In the genomic region with DNA sequence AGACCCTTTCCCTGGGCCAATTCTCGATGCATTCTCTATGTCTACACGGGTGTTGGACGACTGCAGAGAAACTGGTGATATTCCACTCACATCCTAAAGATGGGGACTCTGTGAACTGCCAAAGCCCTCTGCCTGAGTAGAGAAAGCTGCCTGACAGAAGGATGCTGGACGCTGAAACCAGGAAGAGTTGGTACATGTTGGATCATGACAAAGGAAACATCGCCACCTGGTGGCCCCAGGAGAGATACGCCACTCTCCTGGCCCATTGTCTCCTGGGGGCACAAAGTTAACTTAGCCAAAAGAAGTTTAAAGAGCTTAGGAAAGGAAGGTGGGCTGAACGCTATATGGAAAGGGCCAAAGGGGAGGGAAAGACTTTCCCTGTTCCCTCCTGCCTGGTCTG, we compare ENCODE assay signal across 7 mouse cellular contexts.
DNase-seq lines count a peak whose midpoint lies in the region; ATAC-seq lines count a peak whose summit lies in the region.

No protein-coding gene starts in this region.

- H3K27ac ChIP-seq in forebrain, embryonic 15.5 days (replicated peaks) = no peak overlapping the region
- no peak overlapping the region for H3K27ac ChIP-seq in hindbrain, embryonic 16.5 days (ENCODE audit: low read depth, low read length)

- no peaks in the 10 kb centered on the region for H3K36me3 ChIP-seq in forebrain, embryonic 15.5 days
- no peaks in the 10 kb centered on the region for H3K36me3 ChIP-seq in hindbrain, embryonic 16.5 days (ENCODE audit: control insufficient read depth, insufficient read depth, low read length)

- 11% methylated on average over 7 of the region's 7 CpGs for WGBS in forebrain, embryonic 15.5 days
- WGBS in hindbrain, embryonic 16.5 days = 11% methylated on average over 7 of the region's 7 CpGs

- peaks cover 14% of the 10 kb centered on the region for H3K4me1 ChIP-seq in forebrain, embryonic 15.5 days
- H3K4me1 ChIP-seq in hindbrain, embryonic 16.5 days (ENCODE audit: control insufficient read depth, insufficient read depth, low read depth, low read length) = no peaks in the 10 kb centered on the region

- peak; percentile 74; the same call in 1 of the 2 replicates for ATAC-seq in forebrain, embryonic 15.5 days (replicated peaks)
- ATAC-seq in hindbrain, embryonic 16.5 days = peak; percentile 52; the same call in 1 of the 2 replicates
- peak; percentile 92 for ATAC-seq in megakaryocyte-erythroid progenitor cell, adult 5-6 weeks (replicated peaks; ENCODE audit: low FRiP score, low TSS enrichment, poor library complexity, severe bottlenecking)

- H3K27me3 ChIP-seq in forebrain, embryonic 15.5 days = 0 out of 2 replicates have a peak, but pooled peaks cover 3% of the 10 kb centered on the region
- H3K27me3 ChIP-seq in hindbrain, embryonic 16.5 days (replicated peaks; ENCODE audit: control insufficient read depth, insufficient read depth, low read length) = no peaks in the 10 kb centered on the region; the same call in none of the 2 replicates

- no peaks in the 10 kb centered on the region for H3K9me3 ChIP-seq in forebrain, embryonic 15.5 days
- H3K9me3 ChIP-seq in hindbrain, embryonic 16.5 days (ENCODE audit: control insufficient read depth, low read length) = no peaks in the 10 kb centered on the region

- DNase-seq in R1 (ENCODE audit: low read depth, low spot score) = peak; percentile 61
- peak; percentile 21 for DNase-seq in c-Kit-positive CD71-positive TER-119-negative erythroid progenitor cells, embryonic 14.5 days (ENCODE audit: low read depth)
- DNase-seq in layer of hippocampus, postnatal 36 days = peak; percentile 54 to 69
- peak; percentile 18 to 29 for DNase-seq in spleen, postnatal 36 days (ENCODE audit: low spot score in 2 of 2)

- no peak overlapping the region for H3K9ac ChIP-seq in forebrain, embryonic 15.5 days (replicated peaks)
- H3K9ac ChIP-seq in hindbrain, embryonic 16.5 days (ENCODE audit: low read depth, low read length) = no peak overlapping the region

- H3K4me3 ChIP-seq in forebrain, embryonic 15.5 days = no peak overlapping the region
- H3K4me3 ChIP-seq in hindbrain, embryonic 16.5 days (ENCODE audit: low read length) = no peak overlapping the region

- no peak overlapping the region for H3K4me2 ChIP-seq in forebrain, embryonic 15.5 days (replicated peaks)
- H3K4me2 ChIP-seq in hindbrain, embryonic 16.5 days (ENCODE audit: low read length) = no peak overlapping the region
